ENCODE assay signal across 8 mouse cellular contexts in genomic region chr2:33908374-33908773, GRCm38 (mm10). TPM values are rescaled to one million over a fixed set of nuclear protein-coding genes. Genes with fewer than 3 reads are reported as not detected.
A peak's percentile ranks its signal among the peaks of the same experiment; 100 is the strongest.
DNase-seq lines count a peak whose midpoint lies in the region; ATAC-seq lines count a peak whose summit lies in the region.

No protein-coding gene starts in this region.

- 33% methylated on average over 8 of the region's 8 CpGs for WGBS in heart, embryonic 16.5 days

- peak; percentile 83 for ATAC-seq in heart, embryonic 16.5 days (replicated peaks; ENCODE audit: extremely low read depth, insufficient read depth, low FRiP score)

- H3K27ac ChIP-seq in heart, embryonic 16.5 days (ENCODE audit: low read length), result peak overlapping the region; percentile 71

- H3K4me3 ChIP-seq in heart, embryonic 16.5 days (ENCODE audit: low read length), result no peak overlapping the region

- H3K36me3 ChIP-seq in heart, embryonic 16.5 days (ENCODE audit: control insufficient read depth, insufficient read depth), result no peaks in the 10 kb centered on the region

- 0 out of 2 replicates have a peak, but pooled peaks cover 2% of the 10 kb centered on the region for H3K4me1 ChIP-seq in heart, embryonic 16.5 days (ENCODE audit: control insufficient read depth, insufficient read depth, low read length)

- DNase-seq in embryo, embryonic 10 days (ENCODE audit: low spot score), result peak; percentile 48
- DNase-seq in embryo, embryonic 9.5 days (ENCODE audit: extremely low spot score), result no peak
- DNase-seq in embryo, embryonic 11 days, result peak; percentile 49
- DNase-seq in kidney, postnatal 10 days, result peak; percentile 72
- DNase-seq in lung, postnatal 25 days (ENCODE audit: low spot score), result peak; percentile 58
- DNase-seq in thymus, postnatal 14 days, result peak; percentile 84
- no peak for DNase-seq in cerebellum, postnatal 10 days

- H3K9ac ChIP-seq in heart, embryonic 16.5 days (ENCODE audit: low read length), result no peak overlapping the region

- H3K27me3 ChIP-seq in heart, embryonic 16.5 days (ENCODE audit: control insufficient read depth, insufficient read depth, low read length), result no peaks in the 10 kb centered on the region

- H3K9me3 ChIP-seq in heart, embryonic 16.5 days (replicated peaks; ENCODE audit: control insufficient read depth, low read length), result peaks cover 6% of the 10 kb centered on the region; the same call in 1 of the 2 replicates

- H3K4me2 ChIP-seq in heart, embryonic 16.5 days (ENCODE audit: low read depth, low read length), result no peak overlapping the region

RNA-seq across cellular contexts. Expression of gene Mvb12b, which starts 20.6 kb away (rescaled TPM):
- 10.1 and 10.9 TPM in 2 replicates for polyA plus RNA-seq in heart, embryonic 16.5 days (2015; fragmentation: Nextera tagmentation; extraction: Ambion mirVana)

Comparison
In these comparisons a context has a peak if more than half of its experiments do, and no peak if none do; other contexts are left out.
1. DNase-seq: peak in embryo, embryonic 10 days (single experiment), embryo, embryonic 11 days (single experiment), kidney, postnatal 10 days (single experiment), lung, postnatal 25 days (single experiment) and thymus, postnatal 14 days (single experiment); none in embryo, embryonic 9.5 days (single experiment) and cerebellum, postnatal 10 days (0 of 2).